Mouse (Mus musculus): ENCODE measurements at regions not wholly inside any gene's neighbourhood (a gene's known extent, or its start where the extent isn't known, plus 50 kb on each side); places are given as distances from the start of the nearest gene placed in this dataset.

DNA sequence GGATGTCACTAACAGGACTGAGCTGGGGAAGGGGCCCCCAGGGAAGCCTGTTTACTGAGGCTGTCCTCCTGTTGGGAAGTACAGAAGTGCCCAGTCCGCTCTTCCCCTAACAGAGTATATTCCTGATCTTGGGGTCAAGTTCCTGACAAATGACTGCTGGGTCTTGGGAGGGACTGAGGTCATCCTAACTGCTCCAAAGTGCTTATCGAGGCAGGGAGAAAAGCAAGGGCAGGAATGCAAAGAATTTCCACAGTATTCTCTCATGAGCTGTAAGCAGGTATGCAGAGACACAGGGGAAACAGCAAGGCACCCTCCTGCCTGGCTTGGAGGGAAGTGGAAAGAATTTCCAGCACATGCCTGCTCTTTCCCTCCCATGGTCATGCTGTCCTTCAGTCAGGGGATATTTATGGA is 107.9 kb downstream of the Oma1 start:
- DNase-seq = no peak

DNA sequence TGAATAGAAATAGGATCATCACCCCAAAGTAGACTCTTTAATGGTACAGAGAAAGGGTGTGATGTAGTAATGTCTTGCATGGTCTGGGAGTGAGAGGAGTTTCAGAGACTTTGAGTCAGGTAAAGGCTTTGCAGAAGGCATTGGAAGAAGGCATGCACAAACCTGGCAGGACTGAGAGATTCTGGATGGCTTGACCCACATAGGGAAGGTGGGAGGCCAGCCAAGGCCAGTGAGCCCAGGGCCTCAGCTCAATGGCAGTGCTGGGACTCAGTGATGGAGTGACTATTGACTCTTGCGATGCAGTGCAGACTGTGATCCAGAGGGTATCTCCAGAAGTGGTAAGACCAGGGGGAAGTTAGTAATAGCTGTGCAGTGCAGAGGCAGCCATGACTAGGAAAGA is 127.8 kb downstream of the Oma1 start:
- DNase-seq = no peak

DNA sequence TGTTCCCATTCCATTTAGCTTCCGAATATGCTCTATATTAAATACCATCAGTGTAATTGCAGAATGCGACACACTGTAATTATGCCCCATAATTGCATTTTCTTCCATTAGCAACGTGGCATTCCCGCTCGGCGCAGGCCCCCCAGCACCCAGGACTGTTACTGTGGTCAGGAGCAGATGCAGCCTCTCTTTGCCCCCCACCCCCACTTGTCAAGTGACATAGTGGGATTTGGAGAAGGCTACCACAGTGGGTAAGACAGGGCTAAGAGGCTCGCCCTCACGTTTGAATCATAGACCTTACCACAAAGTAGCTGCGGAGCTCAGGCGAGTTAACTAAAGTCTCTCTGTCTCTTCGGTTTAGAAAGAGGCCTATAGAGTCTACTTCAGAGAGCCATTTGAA is 128.3 kb downstream of the Oma1 start:
- DNase-seq = no peak

DNA sequence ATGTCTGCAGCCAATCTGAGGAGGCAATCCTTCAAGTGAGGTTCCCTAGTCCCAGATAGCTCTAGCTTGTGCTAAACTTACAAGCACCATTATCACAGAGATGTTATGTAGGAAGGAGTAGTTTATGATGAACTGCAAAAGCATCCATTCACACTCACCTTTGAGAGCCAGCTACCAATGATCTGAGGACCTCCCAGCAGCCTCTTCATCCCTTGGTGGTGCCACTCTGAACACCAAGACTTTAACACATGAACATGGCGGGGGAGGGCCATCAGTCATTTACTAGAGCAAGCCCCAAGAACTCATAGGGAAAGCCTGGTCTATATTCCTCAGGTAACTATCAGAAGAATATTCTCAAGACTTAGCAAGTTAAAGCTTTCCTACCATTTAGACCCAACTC is 135.7 kb downstream of the Oma1 start:
- DNase-seq = no peak

DNA sequence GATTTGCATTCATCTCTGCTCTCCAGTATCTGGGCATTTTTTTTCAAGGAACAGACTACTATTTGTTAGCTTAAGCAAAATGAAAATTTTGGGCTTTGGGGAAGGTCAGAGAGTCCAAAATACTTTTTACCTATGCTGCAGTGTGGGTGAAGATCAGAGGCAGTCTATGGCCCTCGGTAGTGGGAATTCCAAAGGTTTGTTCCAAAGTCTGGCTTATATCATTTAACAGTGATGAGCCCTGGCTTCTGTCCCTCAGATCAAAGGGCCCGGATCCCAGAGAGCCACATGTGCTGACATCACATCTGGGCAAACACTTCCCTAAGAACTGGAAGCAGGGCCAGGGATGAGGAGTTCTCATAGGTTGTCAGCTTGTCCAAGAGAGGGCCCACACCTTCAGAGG is 136.5 kb downstream of the Oma1 start:
- DNase-seq = no peak

DNA sequence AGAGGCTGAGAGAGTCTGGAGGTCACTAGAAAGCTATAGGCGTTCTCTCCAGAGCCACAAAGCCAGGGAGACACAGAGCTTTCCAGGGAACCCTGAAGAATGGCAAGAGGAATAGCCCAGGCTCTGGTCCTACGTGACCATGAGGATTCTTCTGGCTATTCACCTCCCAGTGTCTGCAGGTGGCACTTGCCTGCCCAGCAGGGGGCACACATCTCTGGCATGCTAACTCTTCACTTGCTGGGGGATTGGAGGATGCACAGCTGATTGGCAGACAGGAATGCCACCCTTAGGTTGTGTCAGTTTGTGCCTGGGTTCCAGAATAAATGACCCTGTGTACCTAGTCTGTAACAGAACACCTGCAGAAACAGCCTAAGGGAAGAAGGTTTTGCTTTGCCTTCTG is 141.8 kb downstream of the Oma1 start:
- no peak for DNase-seq

DNA sequence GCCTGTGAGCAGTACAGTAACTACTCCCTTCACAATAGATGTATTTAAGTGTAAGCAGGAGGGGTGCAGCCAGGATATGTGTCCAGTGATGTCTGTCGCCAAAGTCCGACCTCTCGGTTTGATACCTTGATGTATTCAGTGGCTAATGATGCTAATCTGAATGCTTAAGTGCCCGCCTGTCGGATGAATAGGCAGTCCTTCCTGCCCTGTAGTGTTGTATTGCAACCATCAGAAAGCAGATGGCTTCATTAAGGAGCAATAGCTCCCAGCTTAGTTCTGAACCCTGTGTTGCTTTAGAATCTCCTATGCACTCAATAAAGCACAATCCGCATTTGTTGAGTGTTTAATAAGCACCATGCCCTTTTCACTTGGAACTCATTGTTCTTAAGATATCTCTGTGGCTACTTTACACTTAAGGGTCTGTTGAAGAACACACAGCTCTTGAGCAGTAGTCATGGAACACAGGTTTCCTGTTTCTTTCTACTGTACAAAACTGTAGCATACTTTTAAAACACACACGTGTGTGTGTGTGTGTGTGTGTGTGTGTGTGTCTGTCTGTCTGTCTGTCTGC is 152.5 kb downstream of the Oma1 start:
- no peak for DNase-seq

DNA sequence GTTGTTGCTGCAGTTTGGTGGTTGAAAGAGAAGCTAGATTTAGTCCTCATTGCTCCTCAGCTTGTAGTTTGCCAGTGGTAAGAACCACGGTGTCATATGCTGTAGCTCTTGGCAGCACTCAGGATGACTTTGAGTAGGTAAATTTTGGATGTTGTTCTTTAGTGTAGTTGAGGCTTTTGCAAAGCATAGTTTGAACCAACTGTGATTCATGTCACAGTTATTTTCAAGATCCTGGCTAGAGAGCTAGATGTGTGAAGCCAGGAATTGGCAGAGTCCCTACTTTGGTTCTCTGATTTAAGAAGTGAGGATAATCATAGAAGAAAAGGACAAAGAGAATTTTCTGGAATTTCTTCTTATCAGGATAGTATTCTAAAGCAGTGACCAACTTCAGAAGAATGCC is 143.6 kb upstream of the Dab1 start:
- no peak for DNase-seq

DNA sequence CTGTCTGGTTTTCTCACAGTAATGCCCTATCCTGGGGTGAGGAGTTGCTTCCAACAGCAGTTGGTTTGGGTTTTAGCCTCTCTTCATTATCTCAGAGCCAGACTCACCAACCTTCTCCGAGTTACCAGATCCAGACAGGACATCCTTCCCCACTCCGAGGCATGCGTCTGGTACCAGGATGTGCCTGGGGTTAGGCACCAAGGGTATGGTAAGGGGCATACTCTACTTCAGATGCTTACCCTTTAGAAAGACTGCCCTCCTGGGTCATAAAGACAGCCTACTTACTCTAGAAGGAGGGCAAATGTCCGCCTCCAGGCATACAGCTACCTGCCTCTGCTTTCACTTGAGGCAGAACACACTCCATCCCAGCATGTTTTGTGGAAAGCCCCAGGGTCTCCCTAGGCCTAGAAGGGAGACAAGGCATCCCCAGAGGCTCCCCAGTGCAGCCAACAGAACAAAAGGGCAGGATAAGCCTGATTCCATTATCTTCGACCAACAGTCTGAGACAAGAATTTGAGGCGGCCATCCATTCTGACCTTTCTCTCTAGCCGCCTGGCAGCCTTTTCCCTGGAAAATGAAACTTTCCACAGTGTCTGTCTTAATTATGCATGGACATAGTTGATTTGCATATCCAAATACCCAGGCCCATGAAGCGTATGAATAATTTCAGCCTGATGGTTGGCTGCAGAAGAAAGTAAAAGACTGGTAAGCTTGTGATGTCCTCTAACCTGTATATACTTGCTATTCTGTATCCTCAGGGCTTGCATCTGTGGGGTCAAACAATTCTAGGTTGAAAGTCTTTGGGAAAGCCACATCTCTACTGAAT is 132.8 kb upstream of the Dab1 start:
- DNase-seq = no peak

DNA sequence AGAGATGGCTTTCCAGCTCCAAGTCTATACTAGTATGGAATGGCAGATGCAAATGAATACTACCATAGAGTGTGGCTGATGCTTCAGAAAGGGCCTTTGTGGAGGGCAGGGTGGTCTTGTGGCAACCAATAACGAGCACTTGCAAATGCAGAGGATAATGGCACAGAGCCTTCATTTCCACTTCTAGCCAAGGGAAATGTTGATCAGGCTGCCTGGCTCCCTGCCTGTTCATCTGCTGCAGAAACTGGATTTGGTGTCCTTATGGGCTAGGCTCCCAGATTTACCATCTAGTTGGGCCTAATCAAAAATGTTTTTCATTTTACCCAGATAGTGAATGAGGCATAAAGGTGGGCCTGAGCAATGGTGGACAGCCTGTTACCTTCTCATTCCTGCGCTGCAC is 110.7 kb upstream of the Dab1 start:
- DNase-seq = no peak

DNA sequence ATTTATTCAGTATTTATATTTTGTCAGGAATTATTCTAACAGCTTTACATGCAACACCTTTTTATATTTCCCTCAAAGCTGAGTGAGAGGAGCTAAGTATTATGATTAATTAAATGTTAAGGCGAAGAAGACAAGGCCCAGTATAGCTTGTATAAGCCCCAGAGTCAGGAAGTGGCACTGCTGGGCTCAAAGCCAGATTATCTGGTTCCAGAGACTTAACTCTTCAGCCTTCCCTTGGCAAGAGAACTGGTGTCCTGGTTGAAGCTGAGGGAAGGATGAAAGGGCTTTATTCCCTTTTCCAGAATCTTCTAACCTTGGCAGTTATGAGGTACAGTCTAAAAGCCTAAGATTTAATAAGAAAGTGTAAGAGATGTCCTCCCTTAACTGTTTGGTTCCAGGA is 106.3 kb upstream of the Dab1 start:
- no peak for DNase-seq

DNA sequence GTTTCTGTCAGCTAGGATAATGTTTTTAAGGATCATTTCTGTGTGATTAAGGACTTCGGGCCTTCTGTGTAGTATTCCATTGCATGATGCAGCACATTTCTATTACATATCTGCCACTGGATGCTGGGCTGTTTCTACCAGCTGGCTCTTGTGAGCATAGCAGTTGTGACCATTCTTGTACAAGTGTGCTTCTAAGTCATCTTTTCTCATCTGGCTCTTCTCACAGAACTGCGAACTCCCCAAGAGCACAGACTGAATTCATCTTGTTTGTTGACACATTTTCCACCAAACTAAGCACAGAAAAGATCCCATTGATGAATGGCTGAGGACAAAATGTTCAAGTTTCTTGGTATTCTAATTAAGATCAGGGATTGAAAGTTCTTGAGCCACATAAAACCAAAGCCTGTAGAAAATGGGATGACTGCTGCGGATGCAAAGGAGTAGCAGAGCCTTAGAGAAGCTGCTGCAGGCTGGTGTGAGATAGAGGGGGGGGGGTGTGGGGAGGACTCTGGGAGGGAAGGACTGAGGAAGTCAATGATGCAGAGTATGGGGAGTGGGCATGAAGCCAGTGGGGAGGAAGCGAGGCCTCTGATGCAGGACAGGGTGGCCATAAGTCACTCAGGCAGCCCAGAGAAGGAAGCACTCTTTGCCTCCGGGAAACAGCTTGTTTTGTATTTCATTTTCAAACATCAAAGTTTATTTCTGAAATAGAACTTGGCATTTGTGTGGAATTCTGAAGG is 97.1 kb upstream of the Dab1 start:
- peak; percentile 67 for DNase-seq

DNA sequence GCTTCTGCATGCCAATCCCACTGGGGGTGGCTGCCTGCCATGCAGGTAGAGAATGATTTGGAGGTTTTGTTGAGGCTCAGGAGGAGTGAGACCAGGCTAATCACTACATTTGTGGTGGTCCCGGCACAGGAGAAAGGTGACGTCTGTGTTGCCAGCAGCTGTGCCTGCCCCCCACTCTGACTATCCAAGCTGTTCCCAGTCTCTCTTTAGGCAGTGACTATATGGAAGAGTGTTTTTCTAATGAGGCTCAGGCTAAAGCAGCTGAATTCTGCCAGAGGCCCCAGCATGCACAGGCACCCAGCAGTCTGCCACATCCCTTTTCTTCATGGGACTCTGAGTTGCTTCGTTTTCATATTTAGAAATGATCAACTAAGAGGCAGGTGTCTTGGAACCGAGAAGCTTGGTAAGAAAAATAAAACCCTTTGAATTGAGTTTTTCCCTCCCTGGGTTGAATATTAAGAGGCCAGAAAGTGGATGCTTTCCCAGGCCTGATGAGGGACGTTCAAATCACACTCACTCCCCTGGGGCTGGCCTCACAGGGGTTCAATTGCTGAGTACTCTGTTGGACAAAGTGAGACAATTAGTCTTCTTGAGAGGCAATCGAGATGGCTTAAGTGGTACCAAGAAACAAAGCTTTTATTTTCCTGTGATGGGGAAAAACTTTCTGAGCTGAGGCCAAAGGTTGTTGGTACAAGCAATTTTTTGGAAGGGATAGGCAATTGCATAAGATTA is 82.5 kb upstream of the Dab1 start:
- DNase-seq = no peak

DNA sequence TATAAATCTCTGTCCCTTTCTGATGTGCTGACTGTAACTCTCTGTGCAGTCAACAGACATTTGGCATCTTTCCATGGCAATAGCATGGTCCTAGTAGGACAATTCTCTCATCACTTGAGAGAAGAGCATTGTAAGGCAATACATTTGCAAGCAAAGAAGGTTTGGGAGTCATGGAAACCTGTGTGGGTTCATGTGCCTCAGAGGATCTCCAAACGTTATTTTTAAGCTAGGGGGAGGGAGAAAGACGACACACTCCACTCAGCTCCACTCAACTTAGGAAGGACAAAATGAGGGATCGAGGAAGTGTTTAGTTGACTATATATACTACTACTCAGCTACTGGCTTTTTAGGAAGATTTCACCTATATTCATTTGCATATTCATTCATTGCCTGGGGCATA is 78.2 kb upstream of the Dab1 start:
- DNase-seq = no peak

DNA sequence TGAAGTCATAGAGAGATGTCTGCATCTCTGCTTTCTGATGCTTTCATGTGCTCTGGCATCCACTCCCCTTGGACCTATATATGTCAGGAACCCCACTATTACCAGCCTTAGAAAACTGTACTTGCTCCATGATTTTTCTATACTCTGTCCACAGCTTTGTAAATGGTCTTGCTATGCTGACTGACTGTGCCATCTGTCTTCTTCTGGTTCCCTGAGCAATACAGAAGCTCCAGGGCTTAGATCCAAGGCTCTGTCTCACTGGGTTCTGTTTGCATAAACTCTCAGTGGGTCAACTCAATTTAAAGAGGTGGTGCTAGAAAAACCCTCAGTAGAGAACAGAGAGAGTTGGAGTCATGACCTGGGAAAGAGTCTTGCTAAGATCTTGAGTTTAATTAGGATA is 71.9 kb upstream of the Dab1 start:
- DNase-seq = no peak

DNA sequence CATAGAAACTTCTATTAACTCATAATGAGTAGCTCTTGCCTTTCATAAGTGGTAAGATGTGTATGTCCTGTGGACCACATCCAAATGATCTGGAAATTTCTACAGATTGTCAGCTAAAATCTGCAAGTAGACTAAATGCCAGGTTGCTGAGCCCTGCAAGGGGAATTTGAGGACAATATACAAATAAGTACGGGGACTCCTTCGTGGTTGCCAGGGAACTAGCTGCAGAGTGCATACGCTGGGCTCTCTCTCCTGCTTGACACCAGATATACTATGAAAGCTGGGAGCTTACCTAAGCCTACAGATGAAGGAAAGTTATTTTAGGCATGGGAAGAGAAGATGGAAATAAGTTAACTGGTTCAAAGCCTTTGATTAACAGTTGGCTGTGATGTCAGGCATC is 66.7 kb upstream of the Dab1 start:
- no peak for DNase-seq

DNA sequence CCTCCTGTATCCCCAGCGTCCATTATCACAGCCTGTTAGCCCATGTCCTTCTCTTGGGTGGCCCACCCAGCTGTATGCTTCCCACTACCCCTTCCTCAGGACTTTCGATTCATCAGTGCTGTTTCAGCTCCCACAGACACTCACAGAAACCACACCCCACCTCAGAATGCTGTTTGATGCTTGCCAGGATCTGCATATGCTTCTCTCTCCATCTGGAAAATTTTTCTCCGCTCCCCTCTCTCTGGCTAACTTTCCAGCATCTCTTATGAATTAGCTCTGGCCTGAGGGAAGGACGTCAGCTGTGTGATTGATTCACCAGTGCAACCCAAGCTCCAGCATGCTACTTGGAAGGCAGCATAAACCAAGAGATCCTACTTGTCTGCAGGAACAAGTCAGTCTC is 66.0 kb upstream of the Dab1 start:
- no peak for DNase-seq

DNA sequence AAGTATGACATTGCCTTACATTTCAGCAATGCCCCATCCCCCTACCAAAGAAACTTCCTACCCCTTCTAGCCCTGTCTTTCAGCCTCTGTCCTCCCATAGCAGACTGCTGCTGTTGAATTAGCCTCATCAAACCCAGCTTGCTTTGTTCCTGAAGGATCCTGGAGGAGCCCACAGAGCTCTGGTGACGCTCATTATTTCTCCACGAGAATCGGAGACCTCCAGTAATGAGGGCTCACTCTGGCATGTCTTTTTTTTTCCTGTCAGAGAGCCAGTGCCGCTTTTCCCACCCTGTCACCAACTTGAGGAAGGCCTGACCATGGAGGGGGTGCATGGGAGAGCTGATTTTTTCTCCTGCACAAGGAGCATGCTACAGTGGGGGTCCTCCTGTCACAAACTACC is 64.6 kb upstream of the Dab1 start:
- no peak for DNase-seq

All from kidney, postnatal 14 days (tissue).